Mouse (Mus musculus): ENCODE results near the gene Hdac9. TPM values are rescaled to one million over a fixed set of nuclear protein-coding genes. Genes with fewer than 3 reads are reported as not detected.
A peak's percentile ranks its signal among the peaks of the same experiment; 100 is the strongest.

Hdac9 gene
- polyA plus RNA-seq (2014; fragmentation: Nextera tagmentation; extraction: Ambion mirVana): 4.6 and 5.3 TPM in 2 replicates

DNA sequence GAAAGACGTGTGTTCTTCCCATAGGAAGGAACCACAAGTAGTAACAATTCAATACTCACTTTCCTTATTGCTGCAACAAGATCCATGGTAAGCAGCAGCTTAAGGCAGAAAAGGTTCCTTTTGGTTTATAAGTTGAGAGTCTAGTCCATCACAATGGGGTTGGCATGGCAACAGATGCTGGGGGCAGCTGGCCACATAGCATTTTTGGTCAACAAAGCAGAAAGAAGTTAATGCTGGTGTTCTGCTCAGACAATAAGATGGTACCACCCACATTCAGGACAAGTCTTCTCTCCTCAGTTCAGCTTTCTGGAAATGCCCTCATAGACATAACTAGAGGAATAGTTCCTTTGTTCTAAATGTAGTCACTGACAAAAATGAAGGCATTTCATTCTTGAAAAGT lies at the start of gene Hdac9:
TSS of gene Hdac9 (minus strand) at position 101 of the 400 bp plus-strand sequence.
- no peak within 1 kb of the TSS for H3K4me2 ChIP-seq (replicated peaks; ENCODE audit: low read depth, low read length)
- no peaks in the 10 kb centered on the region for H3K9me3 ChIP-seq (ENCODE audit: control insufficient read depth, low read length)
- H3K36me3 ChIP-seq (ENCODE audit: control insufficient read depth, insufficient read depth, low read length): no peaks in the 10 kb centered on the region
- no peaks in the 10 kb centered on the region for H3K27me3 ChIP-seq (ENCODE audit: control insufficient read depth, insufficient read depth, low read length)
- no peak within 1 kb of the TSS for H3K4me3 ChIP-seq (ENCODE audit: low read length)
- ATAC-seq (ENCODE audit: low FRiP score, low TSS enrichment): no peak
- WGBS: 43% methylated on average over 1 of the region's 1 CpGs
- no peaks in the 10 kb centered on the region for H3K4me1 ChIP-seq (ENCODE audit: control insufficient read depth, insufficient read depth, low read length)
- no peak within 1 kb of the TSS for H3K9ac ChIP-seq (ENCODE audit: low read depth, low read length)
- no peak within 1 kb of the TSS for H3K27ac ChIP-seq (ENCODE audit: low read depth, low read length)

DNA sequence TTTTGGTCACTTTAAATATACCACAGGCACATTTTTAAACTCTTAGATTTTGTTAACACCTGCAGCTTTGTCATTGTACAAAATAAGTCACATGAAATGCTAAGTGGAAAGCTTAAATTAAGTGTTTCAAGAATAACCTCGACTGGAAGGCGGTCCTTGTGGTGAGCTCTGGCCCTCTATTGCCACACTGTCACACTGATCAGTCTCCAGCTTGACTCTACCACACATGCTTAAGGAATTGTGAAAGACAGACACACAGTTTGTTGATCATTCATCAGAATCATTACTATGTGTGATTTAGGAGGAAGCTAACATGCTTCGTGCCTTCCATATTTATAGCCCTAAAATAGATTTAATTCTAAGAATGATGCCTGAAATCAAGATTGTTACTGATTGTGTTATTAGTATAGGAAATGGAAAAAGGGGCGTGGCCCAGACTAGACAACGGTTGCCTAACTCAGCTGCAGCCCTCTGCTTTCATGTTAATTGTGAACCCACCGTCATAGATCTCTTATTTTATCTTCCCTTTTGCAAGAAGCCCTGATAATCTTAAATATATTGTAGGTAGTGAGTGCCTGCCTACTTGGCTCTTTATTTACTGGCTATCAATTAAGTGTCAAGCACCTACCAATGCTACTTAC lies 32.3 kb upstream of the Hdac9 start:
- H3K4me3 ChIP-seq (ENCODE audit: low read length): no peak overlapping the region
- H3K27me3 ChIP-seq (ENCODE audit: control insufficient read depth, insufficient read depth, low read length): no peaks in the 10 kb centered on the region
- 83% methylated on average over 6 of the region's 6 CpGs for WGBS
- H3K4me1 ChIP-seq (ENCODE audit: control insufficient read depth, insufficient read depth, low read length): no peaks in the 10 kb centered on the region
- H3K4me2 ChIP-seq (replicated peaks; ENCODE audit: low read depth, low read length): no peak overlapping the region
- ATAC-seq (ENCODE audit: low FRiP score, low TSS enrichment): no peak
- no peak overlapping the region for H3K27ac ChIP-seq (ENCODE audit: low read depth, low read length)
- H3K9ac ChIP-seq (ENCODE audit: low read depth, low read length): no peak overlapping the region
- H3K9me3 ChIP-seq (ENCODE audit: control insufficient read depth, low read length): no peaks in the 10 kb centered on the region
- no peaks in the 10 kb centered on the region for H3K36me3 ChIP-seq (ENCODE audit: control insufficient read depth, insufficient read depth, low read length)

DNA sequence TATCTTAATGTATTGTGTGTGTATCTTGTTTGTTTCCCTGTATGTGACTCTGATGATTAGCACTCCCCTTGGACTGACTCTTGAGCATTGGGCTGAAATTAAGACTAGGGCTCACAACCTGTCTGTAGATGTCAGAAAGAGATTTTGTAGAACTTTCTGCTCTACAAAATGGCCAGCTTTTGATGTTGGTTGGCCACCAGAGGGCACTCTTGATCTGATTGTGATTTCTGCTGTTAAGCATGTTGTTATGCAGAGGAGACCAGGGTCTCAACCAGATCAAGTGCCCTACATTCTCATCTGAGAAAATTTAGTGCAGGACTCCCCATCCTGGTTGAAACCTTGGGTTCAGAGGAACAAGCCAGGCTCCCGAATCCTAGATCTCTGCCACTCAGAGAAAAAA lies 21.0 kb upstream of the Hdac9 start:
- WGBS: 85% methylated on average over 1 of the region's 1 CpGs

DNA sequence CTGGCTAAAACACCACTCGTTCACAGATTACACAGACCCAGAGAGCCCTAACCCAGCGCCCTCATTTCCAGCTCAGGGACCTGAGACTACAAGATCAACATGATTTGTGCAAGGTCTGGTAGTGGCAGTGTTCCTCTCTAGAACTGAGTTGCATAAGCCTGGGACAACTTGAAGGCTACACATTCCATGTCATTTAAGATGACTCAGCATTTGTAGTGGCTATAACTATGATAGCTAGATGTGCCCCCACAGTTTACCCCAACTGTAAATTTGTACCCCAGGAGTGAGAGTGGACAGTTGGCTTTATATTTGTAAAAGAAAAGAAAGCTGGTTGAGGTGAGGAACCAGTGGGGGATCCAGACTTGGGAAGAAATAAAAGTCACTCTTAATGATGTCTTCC lies 8.9 kb downstream of the Hdac9 start:
- Histone ChIP-seq H3K4me3 (ENCODE audit: low read length) (no peak overlapping the region), H3K4me2 (replicated peaks; ENCODE audit: low read depth, low read length) (no peak overlapping the region), H3K27me3 (ENCODE audit: control insufficient read depth, insufficient read depth, low read length) (peaks cover 16% of the 10 kb centered on the region), H3K36me3 (ENCODE audit: control insufficient read depth, insufficient read depth, low read length) (no peaks in the 10 kb centered on the region), H3K9ac (ENCODE audit: low read depth, low read length) (no peak overlapping the region), H3K27ac (ENCODE audit: low read depth, low read length) (no peak overlapping the region), H3K9me3 (ENCODE audit: control insufficient read depth, low read length) (no peaks in the 10 kb centered on the region), H3K4me1 (ENCODE audit: control insufficient read depth, insufficient read depth, low read length) (no peaks in the 10 kb centered on the region)
- 47% methylated on average over 2 of the region's 2 CpGs for WGBS
- no peak for ATAC-seq (ENCODE audit: low FRiP score, low TSS enrichment)

More for the DNA sequence above, 21.0 kb upstream of the Hdac9 start:
- H3K36me3 ChIP-seq (ENCODE audit: control insufficient read depth, insufficient read depth, low read length): no peaks in the 10 kb centered on the region
- no peak for ATAC-seq (ENCODE audit: low FRiP score, low TSS enrichment)
- H3K27me3 ChIP-seq (ENCODE audit: control insufficient read depth, insufficient read depth, low read length): no peaks in the 10 kb centered on the region
- no peak overlapping the region for H3K9ac ChIP-seq (ENCODE audit: low read depth, low read length)
- H3K27ac ChIP-seq (ENCODE audit: low read depth, low read length): no peak overlapping the region
- no peaks in the 10 kb centered on the region for H3K4me1 ChIP-seq (ENCODE audit: control insufficient read depth, insufficient read depth, low read length)
- peaks cover 6% of the 10 kb centered on the region; the same call in 1 of the 2 replicates for H3K9me3 ChIP-seq (ENCODE audit: control insufficient read depth, low read length)
- H3K4me2 ChIP-seq (replicated peaks; ENCODE audit: low read depth, low read length): no peak overlapping the region
- H3K4me3 ChIP-seq (ENCODE audit: low read length): no peak overlapping the region

DNA sequence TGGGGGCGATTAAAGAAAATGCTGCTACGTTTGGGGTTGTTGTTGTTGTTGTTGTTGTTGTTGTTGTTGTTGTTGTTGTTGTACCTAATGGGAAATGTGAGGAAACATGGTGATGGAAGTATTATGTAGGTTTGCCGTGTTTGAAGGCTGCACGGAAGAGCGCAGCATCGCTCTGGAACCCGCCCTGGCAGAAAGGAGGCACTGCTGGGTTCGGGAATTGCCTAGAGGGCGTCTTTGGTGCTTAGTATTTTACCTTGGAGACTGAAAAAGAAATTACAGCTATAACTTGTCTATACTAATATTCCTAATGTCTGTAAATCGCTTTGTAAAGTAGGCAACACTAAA lies 9.4 kb downstream of the Hdac9 start:
- no peaks in the 10 kb centered on the region for H3K4me1 ChIP-seq (ENCODE audit: control insufficient read depth, insufficient read depth, low read length)
- H3K27ac ChIP-seq (ENCODE audit: low read depth, low read length): no peak overlapping the region
- H3K4me3 ChIP-seq (ENCODE audit: low read length): peak overlapping the region; percentile 72
- no peaks in the 10 kb centered on the region for H3K9me3 ChIP-seq (ENCODE audit: control insufficient read depth, low read length)
- peaks cover 16% of the 10 kb centered on the region for H3K27me3 ChIP-seq (ENCODE audit: control insufficient read depth, insufficient read depth, low read length)
- WGBS: 4% methylated on average over 10 of the region's 10 CpGs
- peak; percentile 54 for ATAC-seq (ENCODE audit: low FRiP score, low TSS enrichment)
- H3K36me3 ChIP-seq (ENCODE audit: control insufficient read depth, insufficient read depth, low read length): no peaks in the 10 kb centered on the region
- peak overlapping the region; percentile 64 for H3K9ac ChIP-seq (ENCODE audit: low read depth, low read length)
- H3K4me2 ChIP-seq (replicated peaks; ENCODE audit: low read depth, low read length): peak overlapping the region; percentile 95

DNA sequence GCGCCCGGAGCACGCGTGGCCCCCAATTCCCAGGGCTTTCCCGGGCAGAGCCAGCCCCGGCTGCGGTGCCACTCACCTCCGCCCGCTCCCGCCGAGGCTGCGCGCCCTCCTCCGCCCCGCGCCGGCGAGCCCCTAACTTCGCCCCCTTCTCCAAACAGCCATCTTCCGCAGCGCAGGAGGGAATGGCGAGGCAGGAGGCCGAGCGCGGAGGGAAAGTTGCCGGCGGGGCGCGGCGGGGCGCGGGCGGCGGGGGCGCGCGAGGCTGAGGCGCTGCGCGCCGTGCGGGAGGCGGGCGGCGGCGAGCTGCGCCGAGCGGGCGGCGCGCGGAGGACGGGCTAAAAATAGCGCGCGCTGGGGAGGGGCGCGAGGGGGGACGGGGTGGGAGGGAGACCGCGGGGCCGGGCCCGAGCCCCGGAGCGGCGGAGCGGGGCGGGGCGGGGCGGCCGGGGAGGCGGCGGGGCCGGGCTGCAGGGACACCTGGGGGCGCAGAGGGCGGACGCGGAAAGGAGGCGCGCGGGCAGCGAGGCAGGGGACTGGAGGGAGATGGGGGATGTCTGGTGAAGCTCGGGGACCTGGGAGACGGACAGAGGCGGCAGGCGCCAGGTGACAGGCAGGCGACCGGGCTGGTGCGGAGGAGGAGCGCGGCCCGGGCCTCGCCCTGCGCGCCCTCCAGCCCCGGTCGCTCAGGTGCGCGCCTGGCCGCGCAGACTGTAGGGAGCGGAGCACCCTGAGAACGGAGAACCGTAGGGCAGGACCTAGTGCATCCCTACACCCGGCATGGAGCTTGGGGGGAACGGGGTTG lies 10.0 kb downstream of the Hdac9 start:
- no peak overlapping the region for H3K27ac ChIP-seq (ENCODE audit: low read depth, low read length)
- H3K4me1 ChIP-seq (ENCODE audit: control insufficient read depth, insufficient read depth, low read length): no peaks in the 10 kb centered on the region
- under 1% methylated on average over 63 of the region's 107 CpGs for WGBS
- no peaks in the 10 kb centered on the region for H3K9me3 ChIP-seq (ENCODE audit: control insufficient read depth, low read length)
- peak; percentile 92 for ATAC-seq (ENCODE audit: low FRiP score, low TSS enrichment)
- H3K4me3 ChIP-seq (ENCODE audit: low read length): peak overlapping the region; percentile 72
- H3K36me3 ChIP-seq (ENCODE audit: control insufficient read depth, insufficient read depth, low read length): no peaks in the 10 kb centered on the region
- H3K9ac ChIP-seq (ENCODE audit: low read depth, low read length): peak overlapping the region; percentile 64
- H3K27me3 ChIP-seq (ENCODE audit: control insufficient read depth, insufficient read depth, low read length): peaks cover 16% of the 10 kb centered on the region
- peak overlapping the region; percentile 95 for H3K4me2 ChIP-seq (replicated peaks; ENCODE audit: low read depth, low read length)

DNA sequence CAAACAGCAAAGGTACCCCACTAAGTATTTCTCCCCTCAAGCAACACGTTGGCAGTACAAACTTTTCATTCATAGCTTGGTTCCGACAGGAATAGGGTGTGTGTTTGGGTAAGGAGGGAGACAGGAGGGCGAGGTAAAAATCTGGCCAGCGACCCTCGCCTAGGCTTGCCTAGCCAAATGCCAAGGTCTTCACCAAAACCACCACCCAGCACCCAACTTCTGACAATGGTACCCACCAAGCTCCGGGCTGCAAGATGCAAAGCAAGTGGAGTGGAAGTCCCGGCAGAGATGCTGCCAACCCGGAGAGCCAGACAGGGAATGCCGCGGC lies 10.6 kb downstream of the Hdac9 start:
- Histone ChIP-seq H3K4me2 (replicated peaks; ENCODE audit: low read depth, low read length) (peak overlapping the region; percentile 95), H3K4me1 (ENCODE audit: control insufficient read depth, insufficient read depth, low read length) (no peaks in the 10 kb centered on the region), H3K4me3 (ENCODE audit: low read length) (peak overlapping the region; percentile 72), H3K9me3 (ENCODE audit: control insufficient read depth, low read length) (no peaks in the 10 kb centered on the region), H3K27me3 (ENCODE audit: control insufficient read depth, insufficient read depth, low read length) (peaks cover 16% of the 10 kb centered on the region), H3K36me3 (ENCODE audit: control insufficient read depth, insufficient read depth, low read length) (no peaks in the 10 kb centered on the region), H3K27ac (ENCODE audit: low read depth, low read length) (no peak overlapping the region), H3K9ac (ENCODE audit: low read depth, low read length) (peak overlapping the region; percentile 64)
- ATAC-seq (ENCODE audit: low FRiP score, low TSS enrichment): peak; percentile 15; the same call in 1 of the 2 replicates
- WGBS: 0% methylated on average over 8 of the region's 10 CpGs

DNA sequence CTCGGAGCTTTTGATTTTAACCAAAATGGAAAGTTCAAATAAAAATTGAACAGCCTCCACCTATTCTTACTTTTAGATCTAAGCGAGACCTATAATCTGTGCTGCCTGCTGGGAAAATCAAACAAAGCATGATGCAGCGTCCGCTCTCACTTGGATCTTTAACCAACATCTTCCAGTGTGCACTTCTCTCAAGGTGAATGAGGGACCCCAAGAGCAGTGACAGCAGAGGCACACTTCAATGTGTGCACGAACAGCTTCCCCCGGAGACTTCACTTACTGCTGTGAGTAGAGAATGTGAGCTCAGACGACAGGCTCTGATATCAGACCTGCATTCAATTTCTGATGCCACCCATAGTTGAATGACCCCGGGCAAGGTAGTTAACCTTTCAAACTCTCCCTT lies 16.7 kb downstream of the Hdac9 start:
- H3K4me3 ChIP-seq (ENCODE audit: low read length): no peak overlapping the region
- H3K27me3 ChIP-seq (ENCODE audit: control insufficient read depth, insufficient read depth, low read length): peaks cover 4% of the 10 kb centered on the region
- no peaks in the 10 kb centered on the region for H3K36me3 ChIP-seq (ENCODE audit: control insufficient read depth, insufficient read depth, low read length)
- 90% methylated on average over 8 of the region's 8 CpGs for WGBS
- H3K4me1 ChIP-seq (ENCODE audit: control insufficient read depth, insufficient read depth, low read length): no peaks in the 10 kb centered on the region
- no peak overlapping the region for H3K4me2 ChIP-seq (replicated peaks; ENCODE audit: low read depth, low read length)
- H3K9ac ChIP-seq (ENCODE audit: low read depth, low read length): no peak overlapping the region
- no peak overlapping the region for H3K27ac ChIP-seq (ENCODE audit: low read depth, low read length)
- no peaks in the 10 kb centered on the region for H3K9me3 ChIP-seq (ENCODE audit: control insufficient read depth, low read length)
- no peak for ATAC-seq (ENCODE audit: low FRiP score, low TSS enrichment)

DNA sequence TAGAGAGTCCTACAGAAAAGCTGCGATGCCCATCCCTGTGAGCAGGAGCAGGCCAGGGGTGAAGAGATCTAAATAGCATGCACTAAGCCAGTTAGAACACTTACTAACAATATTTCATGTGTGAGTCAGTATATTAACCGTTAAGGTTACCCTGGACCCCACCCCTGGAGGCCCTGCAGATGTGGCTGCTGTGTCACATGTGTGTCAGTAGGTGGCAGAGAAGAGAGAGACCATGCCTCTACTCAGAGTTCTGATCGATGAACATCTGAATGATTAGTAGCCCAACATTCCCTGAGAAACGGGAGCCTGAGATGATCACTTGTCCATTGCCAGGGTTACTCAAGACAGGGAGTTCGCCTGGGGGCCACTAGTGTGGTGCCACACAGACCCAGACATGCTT lies 22.0 kb downstream of the Hdac9 start:
- no peaks in the 10 kb centered on the region for H3K9me3 ChIP-seq (ENCODE audit: control insufficient read depth, low read length)
- no peak overlapping the region for H3K9ac ChIP-seq (ENCODE audit: low read depth, low read length)
- H3K27ac ChIP-seq (ENCODE audit: low read depth, low read length): no peak overlapping the region
- no peaks in the 10 kb centered on the region for H3K4me1 ChIP-seq (ENCODE audit: control insufficient read depth, insufficient read depth, low read length)
- no peak overlapping the region for H3K4me3 ChIP-seq (ENCODE audit: low read length)
- no peak overlapping the region for H3K4me2 ChIP-seq (replicated peaks; ENCODE audit: low read depth, low read length)
- H3K36me3 ChIP-seq (ENCODE audit: control insufficient read depth, insufficient read depth, low read length): no peaks in the 10 kb centered on the region
- no peak for ATAC-seq (ENCODE audit: low FRiP score, low TSS enrichment)
- H3K27me3 ChIP-seq (ENCODE audit: control insufficient read depth, insufficient read depth, low read length): no peaks in the 10 kb centered on the region
- 86% methylated on average over 5 of the region's 5 CpGs for WGBS
